Mouse (Mus musculus): ENCODE data around the gene Cap1. TPM values are rescaled to one million over a fixed set of nuclear protein-coding genes. Genes with fewer than 3 reads are reported as not detected.
A peak's percentile ranks its signal among the peaks of the same experiment; 100 is the strongest.

Cap1 gene
- 71.6 and 84.9 TPM in 2 replicates for polyA plus RNA-seq (2015; fragmentation: Nextera tagmentation; extraction: Ambion mirVana)

DNA sequence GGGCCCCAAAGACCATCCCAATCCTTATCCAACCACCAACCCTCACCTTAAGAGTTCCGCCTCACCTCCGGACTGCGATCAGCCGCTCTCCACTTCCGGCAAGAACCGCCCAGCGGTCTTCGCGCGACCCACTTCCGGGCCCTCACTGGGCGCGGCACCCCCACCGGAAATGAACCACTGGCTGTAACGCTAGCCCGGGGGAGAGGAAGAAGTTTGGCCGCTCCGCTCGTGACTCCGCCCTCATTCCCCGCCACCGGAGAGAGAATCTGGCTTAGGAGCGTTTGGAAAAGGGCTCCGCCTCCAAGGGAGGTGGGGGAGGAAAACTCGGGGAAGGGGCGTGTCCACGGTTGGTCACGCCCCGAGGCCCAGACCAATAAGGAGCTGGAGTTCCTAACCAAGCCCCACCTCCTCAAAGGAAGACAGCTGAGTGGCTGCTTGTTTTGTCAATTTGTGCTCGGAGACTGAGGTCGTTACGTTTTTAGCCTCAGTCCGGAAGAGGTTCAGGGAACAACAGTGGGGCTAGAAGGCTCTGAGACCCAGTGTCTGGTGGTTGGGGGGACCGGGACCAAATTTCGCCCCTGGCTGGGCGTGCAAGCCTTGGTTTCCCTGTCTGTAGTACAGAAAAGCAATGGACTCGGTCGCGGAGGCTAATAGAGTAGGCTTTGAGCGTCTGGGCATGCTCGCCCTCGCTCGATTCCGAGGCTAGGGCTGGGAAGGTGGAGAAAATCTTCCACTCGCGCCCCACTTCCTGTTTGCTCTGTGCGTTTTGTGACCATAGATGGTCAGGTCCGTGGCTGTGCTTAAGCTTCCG, at the start of gene Cap1:
Gene Cap1 (minus strand): TSS at position 289 of the 811 bp plus-strand sequence.
- H3K27me3 ChIP-seq (replicated peaks; ENCODE audit: control insufficient read depth, insufficient read depth, low read length), result no peaks in the 10 kb centered on the region
- peak within 1 kb of the TSS; percentile 100 for H3K27ac ChIP-seq (ENCODE audit: low read depth, low read length)
- peak; percentile 96 for ATAC-seq
- peaks cover 28% of the 10 kb centered on the region for H3K4me1 ChIP-seq (ENCODE audit: control insufficient read depth, insufficient read depth, low read depth, low read length)
- peak within 1 kb of the TSS; percentile 87 for H3K9ac ChIP-seq (ENCODE audit: low read depth, low read length)
- no peaks in the 10 kb centered on the region for H3K36me3 ChIP-seq (ENCODE audit: control insufficient read depth, insufficient read depth, low read length)
- under 1% methylated on average over 49 of the region's 49 CpGs for WGBS
- H3K4me3 ChIP-seq (ENCODE audit: low read length), result peak within 1 kb of the TSS; percentile 91
- H3K4me2 ChIP-seq (ENCODE audit: low read length), result peak within 1 kb of the TSS; percentile 92
- no peaks in the 10 kb centered on the region for H3K9me3 ChIP-seq (ENCODE audit: control insufficient read depth, low read length)

DNA sequence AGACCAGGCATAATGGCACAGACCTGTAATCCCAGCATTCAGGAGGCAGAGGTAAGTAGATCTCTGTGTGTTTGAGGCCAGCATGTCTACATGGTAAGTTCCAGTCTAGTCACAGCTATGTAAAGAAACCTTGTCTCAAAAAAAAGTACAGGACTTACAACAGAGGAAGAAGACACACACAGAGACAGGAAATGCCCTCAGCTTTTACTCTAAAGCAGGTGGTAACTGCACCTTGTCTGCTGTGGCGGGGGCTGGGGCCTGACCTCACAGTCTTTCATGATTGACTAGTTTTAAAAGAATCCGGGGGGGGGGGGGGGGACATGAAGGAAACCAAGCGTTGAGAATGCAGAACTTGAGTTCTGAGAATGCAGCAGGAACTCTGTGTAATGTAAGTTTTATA, 48.0 kb upstream of the Cap1 start:
- WGBS, result 58% methylated on average over 3 of the region's 3 CpGs
- Histone ChIP-seq H3K4me2 (ENCODE audit: low read length) (no peak overlapping the region), H3K27me3 (replicated peaks; ENCODE audit: control insufficient read depth, insufficient read depth, low read length) (no peaks in the 10 kb centered on the region), H3K4me1 (ENCODE audit: control insufficient read depth, insufficient read depth, low read depth, low read length) (no peaks in the 10 kb centered on the region), H3K9me3 (ENCODE audit: control insufficient read depth, low read length) (no peaks in the 10 kb centered on the region), H3K9ac (ENCODE audit: low read depth, low read length) (no peak overlapping the region), H3K27ac (ENCODE audit: low read depth, low read length) (no peak overlapping the region), H3K4me3 (ENCODE audit: low read length) (no peak overlapping the region), H3K36me3 (ENCODE audit: control insufficient read depth, insufficient read depth, low read length) (no peaks in the 10 kb centered on the region)
- no peak for ATAC-seq

DNA sequence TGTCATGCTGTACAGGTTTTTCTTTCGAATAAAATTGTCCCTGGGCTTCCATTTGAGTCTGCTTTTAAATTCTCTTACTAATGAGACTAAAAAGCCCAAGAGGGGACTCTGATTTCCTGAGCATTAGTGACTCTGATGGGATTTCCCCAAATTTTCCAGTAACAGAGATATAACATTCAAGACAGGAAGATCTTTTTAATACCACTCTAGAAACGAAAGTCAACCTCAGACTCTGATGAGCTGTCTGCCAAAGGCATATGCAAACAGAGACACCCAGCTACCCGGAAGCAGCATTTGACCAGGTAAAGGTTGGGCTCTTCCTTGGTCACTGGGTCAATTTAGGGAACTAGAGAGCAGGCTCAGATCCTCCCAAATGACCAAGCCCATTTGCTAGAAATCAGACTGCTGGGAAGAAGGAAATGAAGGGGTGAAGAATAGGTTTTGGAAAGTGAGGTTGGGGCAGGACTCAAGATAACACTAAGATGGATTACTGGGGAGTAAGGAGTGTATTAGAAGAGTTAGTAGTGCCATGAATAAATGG, 47.3 kb upstream of the Cap1 start:
- 79% methylated on average over 3 of the region's 3 CpGs for WGBS
- no peak overlapping the region for H3K4me3 ChIP-seq (ENCODE audit: low read length)
- H3K27me3 ChIP-seq (replicated peaks; ENCODE audit: control insufficient read depth, insufficient read depth, low read length), result no peaks in the 10 kb centered on the region
- no peaks in the 10 kb centered on the region for H3K4me1 ChIP-seq (ENCODE audit: control insufficient read depth, insufficient read depth, low read depth, low read length)
- no peak overlapping the region for H3K9ac ChIP-seq (ENCODE audit: low read depth, low read length)
- H3K27ac ChIP-seq (ENCODE audit: low read depth, low read length), result no peak overlapping the region
- H3K9me3 ChIP-seq (ENCODE audit: control insufficient read depth, low read length), result no peaks in the 10 kb centered on the region
- H3K4me2 ChIP-seq (ENCODE audit: low read length), result no peak overlapping the region
- H3K36me3 ChIP-seq (ENCODE audit: control insufficient read depth, insufficient read depth, low read length), result no peaks in the 10 kb centered on the region
- ATAC-seq, result no peak

DNA sequence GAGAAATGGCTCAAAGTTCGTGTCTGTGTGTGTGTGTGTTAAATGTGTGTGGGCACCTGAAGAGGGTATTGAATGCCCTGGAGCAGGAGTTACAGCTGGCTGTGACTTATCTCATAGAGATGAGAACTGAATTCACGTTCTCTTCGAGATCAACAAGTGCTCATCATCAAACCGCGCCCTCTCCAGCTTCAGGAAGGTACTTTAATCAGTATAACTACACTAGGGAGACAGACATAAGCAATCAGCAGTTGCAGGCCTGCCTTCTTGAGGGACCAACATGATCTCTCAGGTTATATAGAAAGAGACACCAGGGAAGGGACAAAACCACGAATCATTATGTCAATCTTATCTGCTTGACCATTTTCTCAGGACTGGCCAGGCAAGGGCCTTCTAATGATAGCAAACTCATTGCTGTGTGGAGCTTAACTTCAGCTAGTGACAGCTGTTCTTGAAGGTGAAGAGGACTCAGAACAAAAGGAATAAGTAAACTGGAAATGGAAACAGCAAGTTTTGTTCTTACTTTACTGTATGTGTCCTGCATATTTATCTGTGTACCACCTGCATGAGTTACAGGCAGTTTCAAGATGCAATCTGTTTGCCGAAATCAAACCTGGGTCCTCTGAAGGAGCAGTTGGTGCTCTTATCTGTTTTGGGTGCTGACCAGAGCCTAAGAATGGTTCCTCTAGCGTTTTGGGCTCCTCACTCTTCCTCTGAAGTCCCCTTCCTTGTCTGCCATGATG, 46.6 kb upstream of the Cap1 start:
- Histone ChIP-seq H3K27me3 (replicated peaks; ENCODE audit: control insufficient read depth, insufficient read depth, low read length) (no peaks in the 10 kb centered on the region), H3K4me2 (ENCODE audit: low read length) (no peak overlapping the region), H3K27ac (ENCODE audit: low read depth, low read length) (no peak overlapping the region), H3K36me3 (ENCODE audit: control insufficient read depth, insufficient read depth, low read length) (no peaks in the 10 kb centered on the region), H3K4me3 (ENCODE audit: low read length) (no peak overlapping the region), H3K9me3 (ENCODE audit: control insufficient read depth, low read length) (no peaks in the 10 kb centered on the region), H3K9ac (ENCODE audit: low read depth, low read length) (no peak overlapping the region), H3K4me1 (ENCODE audit: control insufficient read depth, insufficient read depth, low read depth, low read length) (no peaks in the 10 kb centered on the region)
- no peak for ATAC-seq
- 80% methylated on average over 8 of the region's 8 CpGs for WGBS

DNA sequence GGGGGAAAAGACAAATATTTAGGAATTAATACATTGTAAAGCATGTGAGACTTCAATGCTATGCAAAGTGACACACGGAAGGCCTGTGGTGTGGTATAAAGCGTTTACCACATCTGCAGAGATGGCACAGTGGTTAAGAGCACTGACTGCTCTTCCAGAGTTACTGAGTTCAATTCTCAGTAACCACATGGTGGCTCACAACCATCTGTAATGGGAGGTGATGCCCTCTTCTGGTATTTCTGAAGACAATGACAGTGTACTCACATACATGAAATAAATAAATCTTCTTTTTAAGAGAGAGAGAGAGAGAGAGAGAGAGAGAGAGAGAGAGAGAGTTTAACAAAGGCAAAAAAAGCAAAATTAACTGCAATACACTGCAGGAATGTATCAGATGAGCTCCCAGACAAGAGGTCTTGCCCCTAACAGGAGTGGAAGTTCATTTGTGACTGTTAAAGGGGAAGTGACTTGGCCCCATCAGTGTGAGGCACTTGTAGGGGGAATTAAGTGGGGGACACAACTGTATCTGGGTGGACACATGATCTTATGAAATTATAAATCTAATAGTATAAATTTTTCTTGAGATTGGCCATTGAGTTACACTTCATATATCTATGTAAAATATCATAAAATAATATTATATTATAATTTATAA, 45.2 kb upstream of the Cap1 start:
- Histone ChIP-seq H3K27ac (ENCODE audit: low read depth, low read length) (no peak overlapping the region), H3K4me1 (ENCODE audit: control insufficient read depth, insufficient read depth, low read depth, low read length) (no peaks in the 10 kb centered on the region), H3K9ac (ENCODE audit: low read depth, low read length) (no peak overlapping the region), H3K4me2 (ENCODE audit: low read length) (no peak overlapping the region), H3K27me3 (replicated peaks; ENCODE audit: control insufficient read depth, insufficient read depth, low read length) (no peaks in the 10 kb centered on the region), H3K36me3 (ENCODE audit: control insufficient read depth, insufficient read depth, low read length) (no peaks in the 10 kb centered on the region), H3K4me3 (ENCODE audit: low read length) (no peak overlapping the region), H3K9me3 (ENCODE audit: control insufficient read depth, low read length) (no peaks in the 10 kb centered on the region)
- WGBS, result 86% methylated on average over 2 of the region's 2 CpGs
- no peak for ATAC-seq

DNA sequence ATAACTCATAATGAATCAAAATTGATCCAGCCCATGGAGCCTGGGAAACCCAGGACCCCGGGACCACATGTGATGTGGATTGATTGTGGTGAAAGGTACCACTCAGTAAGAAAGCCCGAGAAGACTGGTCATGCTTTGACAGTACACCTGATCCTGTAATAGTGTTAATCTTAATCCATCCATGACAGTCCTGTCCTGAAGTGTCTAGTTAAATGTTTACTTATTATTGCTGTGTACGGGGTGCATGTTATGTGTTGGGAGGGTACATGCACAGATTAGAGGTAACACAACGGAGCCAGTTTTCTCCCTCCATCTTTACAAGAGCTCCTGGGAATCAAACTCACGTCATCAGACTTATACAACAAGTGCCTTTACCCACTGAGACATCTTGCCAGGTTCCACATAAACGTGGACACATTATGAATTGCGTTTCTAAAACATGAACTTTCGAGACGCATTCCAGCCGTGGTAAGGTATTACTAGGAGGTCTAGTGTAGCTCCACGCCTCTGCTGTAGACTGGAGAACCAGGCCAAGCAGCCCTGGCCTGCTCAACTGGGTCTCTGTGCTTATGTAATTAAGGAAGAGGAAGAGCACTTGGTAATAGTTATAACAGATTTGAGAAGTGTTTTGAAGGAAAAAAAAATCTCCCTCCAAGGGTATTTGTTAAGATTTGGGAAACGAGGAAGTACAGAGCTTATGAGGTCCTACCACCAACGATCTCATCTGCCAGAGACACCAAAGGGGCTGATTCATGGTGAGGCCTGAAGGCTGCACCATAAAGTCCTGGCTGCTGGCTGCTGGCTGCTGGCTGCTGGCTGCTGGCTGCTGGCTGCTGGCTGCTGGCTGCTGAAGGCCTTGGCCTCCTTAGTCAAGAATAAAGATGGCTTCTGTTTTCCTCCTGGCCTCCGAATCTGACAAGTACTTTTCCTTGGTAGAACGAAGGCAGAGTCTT, 37.8 kb upstream of the Cap1 start:
- no peak overlapping the region for H3K4me2 ChIP-seq (ENCODE audit: low read length)
- H3K9ac ChIP-seq (ENCODE audit: low read depth, low read length), result no peak overlapping the region
- H3K9me3 ChIP-seq (ENCODE audit: control insufficient read depth, low read length), result no peaks in the 10 kb centered on the region
- ATAC-seq, result no peak
- no peaks in the 10 kb centered on the region for H3K36me3 ChIP-seq (ENCODE audit: control insufficient read depth, insufficient read depth, low read length)
- H3K27me3 ChIP-seq (replicated peaks; ENCODE audit: control insufficient read depth, insufficient read depth, low read length), result no peaks in the 10 kb centered on the region
- H3K4me1 ChIP-seq (ENCODE audit: control insufficient read depth, insufficient read depth, low read depth, low read length), result no peaks in the 10 kb centered on the region
- 86% methylated on average over 15 of the region's 15 CpGs for WGBS
- H3K4me3 ChIP-seq (ENCODE audit: low read length), result no peak overlapping the region
- H3K27ac ChIP-seq (ENCODE audit: low read depth, low read length), result no peak overlapping the region

DNA sequence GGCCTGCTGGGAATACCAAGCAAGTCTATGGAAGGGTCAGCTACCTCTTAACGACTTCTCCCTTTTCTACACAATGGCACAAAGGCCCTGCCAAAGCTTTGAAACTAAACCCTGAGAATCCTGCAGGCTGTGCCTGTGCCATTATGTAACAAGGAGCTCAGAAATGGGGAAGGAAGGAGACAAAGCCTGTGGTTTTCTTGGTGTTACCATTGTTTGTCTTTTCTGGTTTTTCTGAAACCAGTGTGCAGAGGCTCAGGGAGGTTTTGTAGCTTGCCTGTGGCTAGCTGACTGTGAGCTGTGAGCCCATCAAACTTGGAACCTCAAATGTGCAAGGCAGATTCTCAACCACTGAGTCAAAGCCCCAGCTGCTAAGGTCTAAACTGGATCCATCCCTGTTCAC, 37.0 kb upstream of the Cap1 start:
- no peak overlapping the region for H3K4me3 ChIP-seq (ENCODE audit: low read length)
- H3K9me3 ChIP-seq (ENCODE audit: control insufficient read depth, low read length), result no peaks in the 10 kb centered on the region
- H3K27ac ChIP-seq (ENCODE audit: low read depth, low read length), result no peak overlapping the region
- H3K27me3 ChIP-seq (replicated peaks; ENCODE audit: control insufficient read depth, insufficient read depth, low read length), result no peaks in the 10 kb centered on the region
- no peaks in the 10 kb centered on the region for H3K4me1 ChIP-seq (ENCODE audit: control insufficient read depth, insufficient read depth, low read depth, low read length)
- no peak overlapping the region for H3K4me2 ChIP-seq (ENCODE audit: low read length)
- no peak for ATAC-seq
- H3K36me3 ChIP-seq (ENCODE audit: control insufficient read depth, insufficient read depth, low read length), result no peaks in the 10 kb centered on the region
- WGBS, result 5% methylated on average over 1 of the region's 1 CpGs
- H3K9ac ChIP-seq (ENCODE audit: low read depth, low read length), result no peak overlapping the region

DNA sequence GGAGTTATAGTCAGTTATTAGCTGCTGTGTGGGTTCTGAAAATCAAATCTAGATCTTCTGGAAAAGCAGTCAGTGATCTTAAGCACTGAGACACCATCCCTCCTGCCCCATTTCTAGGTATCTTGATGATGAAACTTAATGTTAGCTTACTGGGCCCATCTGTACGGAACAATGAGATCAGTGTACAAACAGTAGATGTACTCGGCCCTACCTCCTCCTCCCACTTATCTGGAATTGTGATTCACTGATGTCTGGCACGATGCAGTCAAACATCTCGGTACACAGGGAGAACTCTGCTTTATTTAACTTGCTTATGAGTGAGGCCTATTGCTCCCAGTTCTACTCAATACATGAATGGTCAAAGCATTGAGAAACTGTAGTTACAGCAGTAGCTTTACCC, 30.1 kb upstream of the Cap1 start:
- Histone ChIP-seq H3K27ac (ENCODE audit: low read depth, low read length) (no peak overlapping the region), H3K9me3 (ENCODE audit: control insufficient read depth, low read length) (0 out of 2 replicates have a peak, but pooled peaks cover 4% of the 10 kb centered on the region), H3K27me3 (replicated peaks; ENCODE audit: control insufficient read depth, insufficient read depth, low read length) (no peaks in the 10 kb centered on the region), H3K36me3 (ENCODE audit: control insufficient read depth, insufficient read depth, low read length) (no peaks in the 10 kb centered on the region), H3K4me2 (ENCODE audit: low read length) (no peak overlapping the region), H3K4me1 (ENCODE audit: control insufficient read depth, insufficient read depth, low read depth, low read length) (no peaks in the 10 kb centered on the region), H3K4me3 (ENCODE audit: low read length) (no peak overlapping the region), H3K9ac (ENCODE audit: low read depth, low read length) (no peak overlapping the region)
- WGBS, result 94% methylated on average over 4 of the region's 4 CpGs
- ATAC-seq, result no peak

Data from hindbrain, embryonic 16.5 days (tissue).